Mouse (Mus musculus) monocyte, adult 5-6 weeks (primary cell): ENCODE measurements around the gene B230219D22Rik. TPM values are rescaled to one million over a fixed set of nuclear protein-coding genes. Genes with fewer than 3 reads are reported as not detected.

ENCODE experiments used
- ATAC-seq: fragments of 153-309, 156-312 bp; replicated peaks from 2 replicates; pipeline ENCODE4 v1.8.0; 2017; ENCODE audit warnings: mild to moderate bottlenecking; ENCODE audit not compliant: low TSS enrichment, insufficient number of reproducible peaks, severe bottlenecking, poor library complexity, low FRiP score
- total RNA-seq: library from RNA; stranded (forward); fragments of 200-1000, 200-491, 200-594 nt; gene quantifications from 3 replicates; pipeline ENCODE4 v1.2.3, GENCODE M21; 2017

Gene B230219D22Rik
- total RNA-seq, 1 experiment from 2014 or later = 37.5 TPM

- ATAC-seq = no peak
Observed at GRCm38 (mm10) chr13:55721516-55721915, 28.6 kb downstream of the B230219D22Rik start.

GRCm38 (mm10) chr13:55721995-55722394 is 29.1 kb downstream of the B230219D22Rik start:
- no peak for ATAC-seq

- no peak for ATAC-seq
Observed at GRCm38 (mm10) chr13:55726598-55727119, 33.7 kb downstream of the B230219D22Rik start.

GRCm38 (mm10) chr13:55727120-55727838 is 34.4 kb downstream of the B230219D22Rik start, which contains the start of gene Pcbd2:
TSS of gene Pcbd2 (plus strand) at chr13:55727368.
- ATAC-seq = peak; percentile 60

- peak; percentile 59 for ATAC-seq
Observed at GRCm38 (mm10) chr13:55727839-55728238, 34.9 kb downstream of the B230219D22Rik start.

- no peak for ATAC-seq
Observed at GRCm38 (mm10) chr13:55730716-55731115, 37.8 kb downstream of the B230219D22Rik start.

- ATAC-seq = no peak
Observed at GRCm38 (mm10) chr13:55732121-55732520, 39.2 kb downstream of the B230219D22Rik start.

- no peak for ATAC-seq
Observed at GRCm38 (mm10) chr13:55733628-55734502, 40.9 kb downstream of the B230219D22Rik start.

- no peak for ATAC-seq
Observed at GRCm38 (mm10) chr13:55737885-55738284, 45.0 kb downstream of the B230219D22Rik start.

- ATAC-seq = no peak
Observed at GRCm38 (mm10) chr13:55742306-55742705, 49.4 kb downstream of the B230219D22Rik start.

Other genes with a start within 250 kb of the B230219D22Rik start
- 179 to 219 TPM (median 207 TPM) in 3 replicates for gene Grk6, start 248.1 kb upstream of the B230219D22Rik start, total RNA-seq
- gene Prr7, start 228.9 kb upstream of the B230219D22Rik start, total RNA-seq = 2.2 to 3.8 TPM in 2 of 3 replicates, not detected in the other
- 0.58 TPM in 1 of 3 replicates, not detected in the others for gene Dbn1, start 205.0 kb upstream of the B230219D22Rik start, total RNA-seq
- gene Pdlim7, start 179.4 kb upstream of the B230219D22Rik start, total RNA-seq = 4.7 to 13.5 TPM (median 10.5 TPM) in 3 replicates
- gene Dok3, start 163.8 kb upstream of the B230219D22Rik start, total RNA-seq = 86.5 to 105 TPM (median 104 TPM) in 3 replicates
- gene Ddx41, start 156.5 kb upstream of the B230219D22Rik start, total RNA-seq = 67.7 to 76.2 TPM (median 71.8 TPM) in 3 replicates
- 37.8 to 73.6 TPM (median 40.6 TPM) in 3 replicates for gene Fam193b, start 122.0 kb upstream of the B230219D22Rik start, total RNA-seq
- 150 to 192 TPM (median 183 TPM) in 3 replicates for gene Tmed9, start 119.4 kb upstream of the B230219D22Rik start, total RNA-seq
- gene B4galt7, start 93.2 kb upstream of the B230219D22Rik start, total RNA-seq = 23.1 to 47.1 TPM (median 26.2 TPM) in 3 replicates
- gene Caml, start 70.1 kb upstream of the B230219D22Rik start, total RNA-seq = 26.6 to 41.4 TPM (median 37.6 TPM) in 3 replicates
- 123 to 183 TPM (median 145 TPM) in 3 replicates for gene Ddx46, start 58.1 kb upstream of the B230219D22Rik start, total RNA-seq
- 27.3 to 47.8 TPM (median 47.6 TPM) in 3 replicates for gene Txndc15, start 21.5 kb downstream of the B230219D22Rik start, total RNA-seq
- 18.4 to 47.8 TPM (median 21.5 TPM) in 3 replicates for gene Pcbd2, start 34.2 kb downstream of the B230219D22Rik start, total RNA-seq
- not detected in 3 replicates for gene Catsper3, start 91.4 kb downstream of the B230219D22Rik start, total RNA-seq
- gene Pitx1, start 143.1 kb downstream of the B230219D22Rik start, total RNA-seq = not detected in 3 replicates